ENCODE assay signal across 26 mouse cellular contexts in the genomic region with DNA sequence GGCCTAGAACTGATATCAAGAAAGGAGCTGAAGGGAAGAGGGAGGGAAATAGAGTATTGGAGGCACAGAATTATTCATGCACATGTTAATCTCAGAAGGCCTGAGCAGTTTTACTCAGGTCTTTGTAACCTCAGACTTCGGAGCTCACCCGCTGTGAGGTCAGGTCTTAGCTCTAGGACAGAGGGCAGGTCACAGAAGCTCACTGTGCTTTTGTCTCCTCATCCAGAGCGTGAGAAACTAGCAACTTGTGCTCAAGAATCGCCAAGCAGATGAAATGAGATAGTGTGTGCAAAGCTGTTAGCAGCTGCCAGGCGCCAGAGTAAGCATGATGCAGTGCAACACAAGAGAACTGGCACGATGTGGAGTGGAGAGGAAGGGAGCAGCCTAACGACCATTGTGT. TPM values are rescaled to one million over a fixed set of nuclear protein-coding genes. Genes with fewer than 3 reads are reported as not detected.
DNase-seq lines count a peak whose midpoint lies in the region; ATAC-seq and TF ChIP-seq lines count a peak whose summit lies in the region.
"Had no signal": no experiment of that assay in that cellular context is flagged by ENCODE, and none has a peak within 500 bp of the region (broad histone marks: within the 10 kb centered on the region; RNA-seq: fewer than 3 reads in every experiment).

No protein-coding gene starts in this region.

- no peak for TF ChIP-seq CTCF in cerebellum, adult 2 months (IDR thresholded peaks at IDR 0.05; ENCODE audit: borderline replicate concordance, insufficient read depth, low read depth, low read length)

- ATAC-seq in forebrain, embryonic 16.5 days, result no peak
- no peak for ATAC-seq in midbrain, embryonic 15.5 days (replicated peaks)
- ATAC-seq: intestine, postnatal 0 days; liver, postnatal 0 days; Patski had no signal

- peaks cover 28% of the 10 kb centered on the region for H3K4me1 ChIP-seq in forebrain, embryonic 10.5 days
- no peaks in the 10 kb centered on the region for H3K4me1 ChIP-seq in forebrain, embryonic 16.5 days (replicated peaks; ENCODE audit: control insufficient read depth, insufficient read depth, low read length)
- H3K4me1 ChIP-seq in midbrain, embryonic 10.5 days, result peaks cover 30% of the 10 kb centered on the region
- H3K4me1 ChIP-seq in midbrain, embryonic 15.5 days, result no peaks in the 10 kb centered on the region
- H3K4me1 ChIP-seq in cerebellum, adult 2 months (ENCODE audit: control insufficient read depth, insufficient read depth, low read length), result no peaks in the 10 kb centered on the region
- H3K4me1 ChIP-seq: hindbrain, embryonic 15.5 days; kidney, embryonic 15.5 days had no signal

- DNase-seq in forebrain, embryonic 10.5 days (ENCODE audit: extremely low spot score, low spot score), result peak; percentile 53
- peak; percentile 77 for DNase-seq in midbrain, embryonic 10.5 days (ENCODE audit: low spot score)
- DNase-seq in embryo, embryonic 9.5 days (ENCODE audit: extremely low spot score), result peak; percentile 19
- DNase-seq in retina, postnatal 1 day, result peak; percentile 62
- DNase-seq in cerebellum, adult 2 months, result no peak
- DNase-seq in heart, adult 9 months (ENCODE audit: low spot score in 2 of 2), result no peak
- DNase-seq: adrenal gland, postnatal 14 days; cerebellum, adult 11 months; cerebellum, postnatal 14 days; gastrocnemius, postnatal 25 days; kidney, postnatal 4 days; layer of hippocampus, adult 9-11 months; left cerebral cortex, postnatal 4 days; liver, postnatal 0 days; lung, postnatal 14 days; right cerebral cortex, postnatal 4 days; thymus, adult 2 months had no signal

- H3K9me3 ChIP-seq in forebrain, embryonic 10.5 days, result no peaks in the 10 kb centered on the region
- H3K9me3 ChIP-seq in forebrain, embryonic 16.5 days (ENCODE audit: control insufficient read depth, low read length), result no peaks in the 10 kb centered on the region
- no peaks in the 10 kb centered on the region for H3K9me3 ChIP-seq in midbrain, embryonic 10.5 days (replicated peaks)
- no peaks in the 10 kb centered on the region for H3K9me3 ChIP-seq in midbrain, embryonic 15.5 days
- H3K9me3 ChIP-seq: heart, embryonic 12.5 days; hindbrain, embryonic 15.5 days; kidney, embryonic 15.5 days had no signal

- H3K27me3 ChIP-seq in forebrain, embryonic 10.5 days (ENCODE audit: poor library complexity, severe bottlenecking), result no peaks in the 10 kb centered on the region
- no peaks in the 10 kb centered on the region for H3K27me3 ChIP-seq in forebrain, embryonic 16.5 days (replicated peaks; ENCODE audit: control insufficient read depth, insufficient read depth, low read length)
- H3K27me3 ChIP-seq in midbrain, embryonic 10.5 days (ENCODE audit: low read depth, poor library complexity, severe bottlenecking), result no peaks in the 10 kb centered on the region
- H3K27me3 ChIP-seq in midbrain, embryonic 15.5 days (replicated peaks), result no peaks in the 10 kb centered on the region
- H3K27me3 ChIP-seq in cerebellum, adult 2 months (ENCODE audit: control insufficient read depth, insufficient read depth, low read length), result no peaks in the 10 kb centered on the region
- H3K27me3 ChIP-seq: heart, embryonic 12.5 days; hindbrain, embryonic 15.5 days; kidney, embryonic 15.5 days; Patski had no signal

- H3K9ac ChIP-seq in forebrain, embryonic 16.5 days (replicated peaks; ENCODE audit: low read depth, low read length), result no peak overlapping the region
- H3K9ac ChIP-seq in midbrain, embryonic 15.5 days, result no peak overlapping the region
- H3K9ac ChIP-seq: heart, embryonic 12.5 days; hindbrain, embryonic 15.5 days; kidney, embryonic 15.5 days; liver, postnatal 0 days had no signal

- H3K27ac ChIP-seq in forebrain, embryonic 10.5 days, result peak overlapping the region; percentile 74
- H3K27ac ChIP-seq in forebrain, embryonic 16.5 days (ENCODE audit: low read length), result no peak overlapping the region
- peak overlapping the region; percentile 73 for H3K27ac ChIP-seq in midbrain, embryonic 10.5 days (replicated peaks)
- H3K27ac ChIP-seq in midbrain, embryonic 15.5 days, result no peak overlapping the region; the same call in 1 of the 2 replicates
- no peak overlapping the region for H3K27ac ChIP-seq in cerebellum, adult 2 months (ENCODE audit: insufficient read depth, low read length)
- H3K27ac ChIP-seq: hindbrain, embryonic 15.5 days; kidney, embryonic 15.5 days; left cerebral cortex, adult 2 months had no signal

- no peak for TF ChIP-seq POLR2A in cerebellum, adult 2 months (IDR thresholded peaks at IDR 0.05; ENCODE audit: borderline replicate concordance, insufficient read depth, low read length)

- no peak overlapping the region for H3K4me2 ChIP-seq in forebrain, embryonic 16.5 days (ENCODE audit: low read length)
- H3K4me2 ChIP-seq in midbrain, embryonic 15.5 days, result no peak overlapping the region
- H3K4me2 ChIP-seq: heart, embryonic 12.5 days; hindbrain, embryonic 15.5 days; kidney, embryonic 15.5 days had no signal

- peaks cover 33% of the 10 kb centered on the region for H3K36me3 ChIP-seq in forebrain, embryonic 10.5 days (replicated peaks)
- no peaks in the 10 kb centered on the region for H3K36me3 ChIP-seq in forebrain, embryonic 16.5 days (ENCODE audit: control insufficient read depth, insufficient read depth)
- H3K36me3 ChIP-seq in midbrain, embryonic 10.5 days, result peaks cover 38% of the 10 kb centered on the region
- H3K36me3 ChIP-seq in midbrain, embryonic 15.5 days (replicated peaks), result peaks cover 13% of the 10 kb centered on the region; the same call in 1 of the 2 replicates

- H3K4me3 ChIP-seq in forebrain, embryonic 10.5 days, result no peak overlapping the region
- H3K4me3 ChIP-seq in forebrain, embryonic 16.5 days (replicated peaks; ENCODE audit: low read length), result no peak overlapping the region
- no peak overlapping the region for H3K4me3 ChIP-seq in midbrain, embryonic 10.5 days
- H3K4me3 ChIP-seq in midbrain, embryonic 15.5 days, result no peak overlapping the region
- H3K4me3 ChIP-seq in cerebellum, adult 2 months (replicated peaks; ENCODE audit: insufficient read depth, low read depth, low read length), result no peak overlapping the region
- H3K4me3 ChIP-seq: erythroblast, embryonic 14.5 days; heart, embryonic 12.5 days; hindbrain, embryonic 15.5 days; kidney, embryonic 15.5 days; left cerebral cortex, adult 2 months had no signal

- 19% methylated on average over 7 of the region's 7 CpGs for whole genome bisulfite sequencing in forebrain, embryonic 10.5 days
- WGBS in forebrain, embryonic 16.5 days, result 15% methylated on average over 7 of the region's 7 CpGs
- 28% methylated on average over 7 of the region's 7 CpGs for WGBS in midbrain, embryonic 10.5 days
- WGBS in midbrain, embryonic 15.5 days, result 20% methylated on average over 7 of the region's 7 CpGs
- WGBS in cerebellum, adult 2 months, result 34% methylated on average over 7 of the region's 7 CpGs

RNA-seq across cellular contexts. Expression of a gene that starts 18.9 kb away (rescaled TPM):
- 0.32 and 0.53 TPM in 2 replicates for polyA plus RNA-seq in forebrain, embryonic 10.5 days (2016; fragmentation: Nextera tagmentation; extraction: Ambion mirVana)
- polyA plus RNA-seq in forebrain, embryonic 16.5 days (2015; fragmentation: Nextera tagmentation; extraction: Ambion mirVana), result 0.39 and 0.63 TPM in 2 replicates
- polyA plus RNA-seq in midbrain, embryonic 10.5 days (2016; fragmentation: Nextera tagmentation; extraction: Ambion mirVana), result 0.57 TPM in 2 replicates
- polyA plus RNA-seq in midbrain, embryonic 15.5 days (2015; fragmentation: Nextera tagmentation; extraction: Ambion mirVana), result 0.46 and 0.89 TPM in 2 replicates
- polyA plus RNA-seq in cerebellum, adult 2 months (2012; rRNA removed), result 1.0 and 1.4 TPM in 2 replicates
- polyA plus RNA-seq: erythroblast, embryonic 14.5 days; heart, embryonic 12.5 days had no signal

Comparison
In these comparisons a context has a peak if more than half of its experiments do, and no peak if none do; other contexts are left out.
1. H3K27ac ChIP-seq: peak in forebrain, embryonic 10.5 days (single experiment) and midbrain, embryonic 10.5 days (single experiment); none in forebrain, embryonic 16.5 days (single experiment), midbrain, embryonic 15.5 days (single experiment) and cerebellum, adult 2 months (single experiment).
2. DNase-seq: peak in forebrain, embryonic 10.5 days (single experiment), midbrain, embryonic 10.5 days (single experiment), embryo, embryonic 9.5 days (single experiment) and retina, postnatal 1 day (single experiment); none in cerebellum, adult 2 months (0 of 2) and heart, adult 9 months (0 of 2).